Mouse (Mus musculus) spleen, postnatal 36 days (tissue): ENCODE results near the gene Kmt2a.

Source experiments
- DNase-seq, 2 experiments: peaks; one replicate each; pipeline ENCODE4 v3.0.0; 2022; ENCODE audit warnings: low spot score in 2 of 2, mixed read lengths in 1 of 2

Gene Kmt2a

GRCm38 (mm10) chr9:44881221-44881871 is at the start of gene Kmt2a:
TSS of gene Kmt2a (minus strand) at chr9:44881296.
- peak; percentile 92 for DNase-seq

GRCm38 (mm10) chr9:44921543-44921942 is 40.4 kb upstream of the Kmt2a start:
- no peak for DNase-seq

GRCm38 (mm10) chr9:44921123-44921468 is 40.0 kb upstream of the Kmt2a start:
- no peak for DNase-seq

GRCm38 (mm10) chr9:44920374-44921122 is 39.5 kb upstream of the Kmt2a start, which contains the start of gene Atp5l:
TSS of gene Atp5l (minus strand) at chr9:44920742.
- DNase-seq: peak; percentile 81 to 87

- no peak for DNase-seq
Observed at GRCm38 (mm10) chr9:44919606-44920005, 38.5 kb upstream of the Kmt2a start.

GRCm38 (mm10) chr9:44916196-44916595 is 35.1 kb upstream of the Kmt2a start:
- peak; percentile 25 to 27 for DNase-seq

- no peak for DNase-seq
Observed at GRCm38 (mm10) chr9:44914706-44915105, 33.6 kb upstream of the Kmt2a start.

- DNase-seq: no peak
Observed at GRCm38 (mm10) chr9:44911365-44911764, 30.3 kb upstream of the Kmt2a start.

- peak in 1 of 2 experiments; percentile 10 for DNase-seq
Observed at GRCm38 (mm10) chr9:44905620-44906019, 24.5 kb upstream of the Kmt2a start.

GRCm38 (mm10) chr9:44904964-44905363 is 23.9 kb upstream of the Kmt2a start:
- peak; percentile 13 to 37 for DNase-seq

GRCm38 (mm10) chr9:44903856-44904255 is 22.8 kb upstream of the Kmt2a start:
- DNase-seq: no peak

GRCm38 (mm10) chr9:44900402-44900801 is 19.3 kb upstream of the Kmt2a start:
- DNase-seq: no peak

GRCm38 (mm10) chr9:44899716-44900115 is 18.6 kb upstream of the Kmt2a start:
- DNase-seq: no peak

- DNase-seq: no peak
Observed at GRCm38 (mm10) chr9:44897024-44897423, 15.9 kb upstream of the Kmt2a start.

- no peak for DNase-seq
Observed at GRCm38 (mm10) chr9:44892664-44893063, 11.6 kb upstream of the Kmt2a start.

- DNase-seq: no peak
Observed at GRCm38 (mm10) chr9:44891210-44891609, 10.1 kb upstream of the Kmt2a start.

- DNase-seq: no peak
Observed at GRCm38 (mm10) chr9:44890122-44890521, 9.0 kb upstream of the Kmt2a start.

GRCm38 (mm10) chr9:44888114-44888624 is 7.1 kb upstream of the Kmt2a start:
- peak; percentile 8 to 22 for DNase-seq

GRCm38 (mm10) chr9:44882981-44883569 is 2.0 kb upstream of the Kmt2a start:
- peak; percentile 23 to 32 for DNase-seq

GRCm38 (mm10) chr9:44882436-44882980 is 1.4 kb upstream of the Kmt2a start:
- DNase-seq: peak; percentile 34 to 45

GRCm38 (mm10) chr9:44881941-44882435 is 892 bp upstream of the Kmt2a start:
- peak; percentile 79 to 80 for DNase-seq
